ENCODE assay signal across 8 mouse cellular contexts in genomic region chr12:10597976-10598746, GRCm38 (mm10).
DNase-seq lines count a peak whose midpoint lies in the region; ATAC-seq and TF ChIP-seq lines count a peak whose summit lies in the region.

No protein-coding gene starts in this region.

- no peak for ATAC-seq in activated CD4-positive, CD25-positive, alpha-beta regulatory T cell, adult 4 months

- H3K9ac ChIP-seq in CH12.LX (ENCODE audit: insufficient read depth, low read depth), result no peak overlapping the region

- no peak for TF ChIP-seq POLR2A in CH12.LX (IDR thresholded peaks at IDR 0.05; ENCODE audit: low read depth, low read length)
- TF ChIP-seq POLR2A in cortical plate, adult 2 months (IDR thresholded peaks at IDR 0.05; ENCODE audit: extremely low read depth, insufficient read depth, low read length), result no peak

- dilution Hi-C loops in CH12.LX (cut with MboI; ENCODE audit: extremely low pct_ligation_motif_present, extremely low pct_unique_long_range_greater_than_20kb, low sequenced_read_pairs), result no loop called here

- H3K27me3 ChIP-seq in CH12.LX (replicated peaks), result no peaks in the 10 kb centered on the region

- peak; percentile 82 to 86 for TF ChIP-seq CTCF in CH12.LX (conservative IDR thresholded peaks at IDR 0.05 in 1 of 2, IDR thresholded peaks at IDR 0.05 in 1 of 2; ENCODE audit: low read depth in 2 of 2, low read length in 2 of 2)
- TF ChIP-seq CTCF in cortical plate, adult 2 months (IDR thresholded peaks at IDR 0.05; ENCODE audit: extremely low read depth, insufficient read depth, low read length), result peak; percentile 94
- peak; percentile 100; the same call in 1 of the 2 replicates for TF ChIP-seq CTCF in layer of hippocampus, adult 2 months (conservative IDR thresholded peaks at IDR 0.05)

- no peaks in the 10 kb centered on the region for H3K79me2 ChIP-seq in CH12.LX (replicated peaks; ENCODE audit: control insufficient read depth, extremely low read depth, insufficient read depth, poor library complexity, severe bottlenecking)

- no peak overlapping the region for H3K4me2 ChIP-seq in CH12.LX (ENCODE audit: insufficient read depth, low read depth, poor library complexity, severe bottlenecking)

- in situ Hi-C loops in CH12.LX (cut with MboI; ENCODE audit: low pct_ligation_motif_present, low pct_unique_long_range_greater_than_20kb, low sequenced_read_pairs), result loop anchor here (10.0 to 25.0 kb wide), 2 partner anchors 577 to 739 kb away; no protein-coding TSS in a partner anchor

- peak; percentile 85 for TF ChIP-seq RAD21 in CH12.LX (IDR thresholded peaks at IDR 0.05; ENCODE audit: low read depth, low read length)

- DNase-seq in CH12.LX (ENCODE audit: extremely low read depth) (peak; percentile 54), adipocyte (ENCODE audit: low spot score) (peak; percentile 61)
- peak; percentile 50 to 65 for DNase-seq in heart, postnatal 14 days
- peak; percentile 60 to 70 for DNase-seq in layer of hippocampus, adult 2 months (ENCODE audit: low spot score in 2 of 2)
- DNase-seq in lung, postnatal 14 days, result peak; percentile 56
- peak; percentile 64 to 79 for DNase-seq in right cerebral cortex, postnatal 10 days (ENCODE audit: low spot score in 2 of 2)

- intact Hi-C loops in heart, postnatal 14 days (cut with DNase I), result loop anchor here (1.0 kb wide), 1 partner anchor 580 kb away; no protein-coding TSS in a partner anchor

- TF ChIP-seq EP300 in CH12.LX (IDR thresholded peaks at IDR 0.05; ENCODE audit: low read length), result no peak

- H3K4me3 ChIP-seq in CH12.LX (replicated peaks in 1 of 3; ENCODE audit: low read depth in 2 of 3, low read length in 2 of 3, poor library complexity in 1 of 3), result no peak overlapping the region
- H3K4me3 ChIP-seq in cortical plate, adult 2 months (ENCODE audit: insufficient read depth, low read length), result no peak overlapping the region
- H3K4me3 ChIP-seq in layer of hippocampus, adult 2 months, result no peak overlapping the region

- no peaks in the 10 kb centered on the region for H3K9me3 ChIP-seq in CH12.LX (replicated peaks; ENCODE audit: low read length)

- peaks cover 0 to 3% of the 10 kb centered on the region in 2 experiments; a peak in 1 of 4 replicates for H3K4me1 ChIP-seq in CH12.LX (ENCODE audit: control insufficient read depth in 1 of 2, insufficient read depth in 2 of 2)
- no peaks in the 10 kb centered on the region for H3K4me1 ChIP-seq in cortical plate, adult 2 months (ENCODE audit: control insufficient read depth, insufficient read depth, low read length)

- no peak overlapping the region for H3K27ac ChIP-seq in CH12.LX (ENCODE audit: insufficient read depth, low read depth)
- no peak overlapping the region for H3K27ac ChIP-seq in cortical plate, adult 2 months (ENCODE audit: insufficient read depth, low read length)
- no peak overlapping the region for H3K27ac ChIP-seq in layer of hippocampus, adult 2 months

- H3K36me3 ChIP-seq in CH12.LX (replicated peaks in 1 of 2; ENCODE audit: control insufficient read depth in 1 of 2, insufficient read depth in 1 of 2, low read length in 1 of 2), result no peaks in the 10 kb centered on the region

TF ChIP-seq in CH12.LX, 34 proteins besides CTCF, POLR2A, EP300 and RAD21:
- no peak for TF ChIP-seq E2F4 (IDR thresholded peaks at IDR 0.05; ENCODE audit: insufficient replicate concordance, low read depth, low read length)
- peak; percentile 74 for TF ChIP-seq SMC3 (IDR thresholded peaks at IDR 0.05; ENCODE audit: low read depth, low read length)
- TF ChIP-seq ZNF384 (IDR thresholded peaks at IDR 0.05; ENCODE audit: low read depth, low read length), result peak; percentile 79
- TF ChIP-seq ZC3H11A (IDR thresholded peaks at IDR 0.05; ENCODE audit: low read depth, low read length), result peak; percentile 23; the same call in 1 of the 2 replicates
- no peak for TF ChIP-seq ZMIZ1 (IDR thresholded peaks at IDR 0.05; ENCODE audit: low read depth, low read length)
- no peak for TF ChIP-seq POLR2AphosphoS2 (IDR thresholded peaks at IDR 0.05; ENCODE audit: low read depth, low read length)
- no peak for TF ChIP-seq GABPA (IDR thresholded peaks at IDR 0.05; ENCODE audit: insufficient replicate concordance, low read depth, low read length)
TF ChIP-seq in CH12.LX: peak in this region for 3.
